Mouse (Mus musculus): Measurements from ENCODE around the gene Clec9a. TPM values are rescaled to one million over a fixed set of nuclear protein-coding genes. Genes with fewer than 3 reads are reported as not detected.

The Clec9a gene
- polyA plus RNA-seq, 1 experiment from 2014 or later, result 0.87 TPM

GRCm38 (mm10) chr6:129381736-129382135, 26.9 kb upstream of the Clec9a start:
- Histone ChIP-seq H3K9me3 (ENCODE audit: low read depth, low read length) (no peaks in the 10 kb centered on the region), H3K9ac (no peak overlapping the region), H3K27me3 (ENCODE audit: insufficient read depth, low read length) (no peaks in the 10 kb centered on the region), H3K4me2 (no peak overlapping the region), H3K4me1 (ENCODE audit: insufficient read depth) (0 out of 2 replicates have a peak, but pooled peaks cover 2% of the 10 kb centered on the region), H3K27ac (ENCODE audit: low read depth) (no peak overlapping the region), H3K36me3 (ENCODE audit: insufficient read depth) (no peaks in the 10 kb centered on the region), H3K4me3 (ENCODE audit: low read depth, low read length) (no peak overlapping the region)
- TF ChIP-seq CTCF (IDR thresholded peaks at IDR 0.05; ENCODE audit: low read depth), result no peak
- no peak for ATAC-seq (ENCODE audit: insufficient read depth)
- 33% methylated on average over 1 of the region's 1 CpGs for WGBS
- no peak for DNase-seq

DNA sequence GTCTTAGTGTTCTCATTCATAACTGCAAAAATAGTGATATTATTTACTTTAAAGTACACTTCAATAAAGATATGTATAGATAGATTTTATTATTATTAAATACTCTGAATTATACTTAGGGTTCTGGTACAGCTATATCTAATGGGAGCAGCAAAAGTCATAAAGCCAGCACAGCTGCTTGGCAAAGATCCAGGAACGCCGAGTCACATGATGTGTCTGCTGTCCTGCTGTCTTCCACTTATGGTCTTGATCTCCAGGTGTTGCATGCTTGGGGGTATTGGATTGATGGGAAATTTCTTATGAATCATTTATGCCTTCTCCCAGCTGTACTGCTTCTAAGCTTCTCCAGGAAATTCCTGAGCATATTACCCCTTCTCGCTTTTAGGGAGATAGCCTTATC, 25.2 kb upstream of the Clec9a start:
- Histone ChIP-seq H3K9ac (no peak overlapping the region), H3K9me3 (ENCODE audit: low read depth, low read length) (no peaks in the 10 kb centered on the region), H3K27me3 (ENCODE audit: insufficient read depth, low read length) (no peaks in the 10 kb centered on the region), H3K4me1 (ENCODE audit: insufficient read depth) (0 out of 2 replicates have a peak, but pooled peaks cover 3% of the 10 kb centered on the region), H3K36me3 (ENCODE audit: insufficient read depth) (no peaks in the 10 kb centered on the region), H3K4me2 (no peak overlapping the region), H3K4me3 (ENCODE audit: low read depth, low read length) (no peak overlapping the region), H3K27ac (ENCODE audit: low read depth) (no peak overlapping the region)
- DNase-seq (peak; percentile 43), ATAC-seq (ENCODE audit: insufficient read depth) (peak; percentile 54; the same call in 1 of the 2 replicates)
- TF ChIP-seq CTCF (IDR thresholded peaks at IDR 0.05; ENCODE audit: low read depth), result no peak
- 36% methylated on average over 3 of the region's 3 CpGs for WGBS

DNA sequence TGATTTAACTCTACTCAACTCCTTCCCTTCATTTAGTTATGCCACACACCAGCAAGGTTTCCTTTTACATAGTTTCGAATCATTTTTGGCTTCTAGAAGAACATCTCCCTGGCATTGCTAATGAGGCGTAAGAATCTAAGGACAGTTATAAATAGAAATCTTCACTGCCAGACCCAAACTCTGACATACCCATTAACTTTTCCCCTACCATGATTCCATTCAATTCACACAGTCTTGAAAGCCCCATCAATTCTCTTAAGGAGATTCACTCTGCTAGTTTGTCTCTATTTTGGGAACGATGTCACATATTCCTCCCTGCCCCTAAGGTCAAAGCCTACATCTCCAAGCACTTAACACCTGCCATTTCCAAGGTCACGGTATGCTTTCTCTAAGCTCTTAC, 23.7 kb upstream of the Clec9a start:
- Histone ChIP-seq H3K4me2 (no peak overlapping the region), H3K27ac (ENCODE audit: low read depth) (no peak overlapping the region), H3K4me3 (ENCODE audit: low read depth, low read length) (no peak overlapping the region), H3K4me1 (ENCODE audit: insufficient read depth) (0 out of 2 replicates have a peak, but pooled peaks cover 3% of the 10 kb centered on the region), H3K9me3 (ENCODE audit: low read depth, low read length) (no peaks in the 10 kb centered on the region), H3K9ac (no peak overlapping the region), H3K36me3 (ENCODE audit: insufficient read depth) (no peaks in the 10 kb centered on the region), H3K27me3 (ENCODE audit: insufficient read depth, low read length) (no peaks in the 10 kb centered on the region)
- no peak for ATAC-seq (ENCODE audit: insufficient read depth)
- no peak for DNase-seq
- TF ChIP-seq CTCF (IDR thresholded peaks at IDR 0.05; ENCODE audit: low read depth), result no peak
- WGBS, result 80% methylated on average over 4 of the region's 4 CpGs

- TF ChIP-seq CTCF (IDR thresholded peaks at IDR 0.05; ENCODE audit: low read depth), result no peak
- 61% methylated on average over 2 of the region's 2 CpGs for whole genome bisulfite sequencing
- ATAC-seq (ENCODE audit: insufficient read depth), result peak; percentile 10; the same call in 1 of the 2 replicates
- Histone ChIP-seq H3K9ac (no peak within 1 kb of the TSS), H3K4me2 (no peak within 1 kb of the TSS), H3K27ac (ENCODE audit: low read depth) (no peak within 1 kb of the TSS), H3K36me3 (ENCODE audit: insufficient read depth) (no peaks in the 10 kb centered on the region), H3K4me3 (ENCODE audit: low read depth, low read length) (no peak within 1 kb of the TSS), H3K9me3 (ENCODE audit: low read depth, low read length) (no peaks in the 10 kb centered on the region), H3K4me1 (ENCODE audit: insufficient read depth) (0 out of 2 replicates have a peak, but pooled peaks cover 3% of the 10 kb centered on the region), H3K27me3 (ENCODE audit: insufficient read depth, low read length) (no peaks in the 10 kb centered on the region)
- no peak for DNase-seq
Observed at GRCm38 (mm10) chr6:129385774-129386173, 22.9 kb upstream of the Clec9a start, which contains the start of gene Clec12b. Clec12b (minus strand) TSS chr6:129385874.

- peak; percentile 79 for DNase-seq
- peak; percentile 31; the same call in 1 of the 2 replicates for ATAC-seq (ENCODE audit: insufficient read depth)
- H3K9me3 ChIP-seq (ENCODE audit: low read depth, low read length), result no peaks in the 10 kb centered on the region
Observed at GRCm38 (mm10) chr6:129393087-129393720, 15.5 kb upstream of the Clec9a start.

GRCm38 (mm10) chr6:129393732-129394131, 14.9 kb upstream of the Clec9a start:
- TF ChIP-seq CTCF (IDR thresholded peaks at IDR 0.05; ENCODE audit: low read depth), result no peak
- Histone ChIP-seq H3K27me3 (ENCODE audit: insufficient read depth, low read length) (no peaks in the 10 kb centered on the region), H3K4me3 (ENCODE audit: low read depth, low read length) (no peak overlapping the region), H3K4me1 (ENCODE audit: insufficient read depth) (no peaks in the 10 kb centered on the region), H3K4me2 (no peak overlapping the region), H3K36me3 (ENCODE audit: insufficient read depth) (no peaks in the 10 kb centered on the region), H3K9ac (no peak overlapping the region), H3K27ac (ENCODE audit: low read depth) (no peak overlapping the region), H3K9me3 (ENCODE audit: low read depth, low read length) (no peaks in the 10 kb centered on the region)
- 56% methylated on average over 6 of the region's 6 CpGs for WGBS
- ATAC-seq (ENCODE audit: insufficient read depth) (peak; percentile 68; the same call in 1 of the 2 replicates), DNase-seq (peak; percentile 15)

More at GRCm38 (mm10) chr6:129393087-129393720, 15.5 kb upstream of the Clec9a start:
- Histone ChIP-seq H3K4me3 (ENCODE audit: low read depth, low read length) (no peak overlapping the region), H3K36me3 (ENCODE audit: insufficient read depth) (no peaks in the 10 kb centered on the region), H3K4me1 (ENCODE audit: insufficient read depth) (no peaks in the 10 kb centered on the region), H3K27ac (ENCODE audit: low read depth) (no peak overlapping the region), H3K4me2 (no peak overlapping the region), H3K27me3 (ENCODE audit: insufficient read depth, low read length) (no peaks in the 10 kb centered on the region), H3K9ac (no peak overlapping the region)
- TF ChIP-seq CTCF (IDR thresholded peaks at IDR 0.05; ENCODE audit: low read depth), result peak; percentile 67
- WGBS, result 16% methylated on average over 2 of the region's 2 CpGs

DNA sequence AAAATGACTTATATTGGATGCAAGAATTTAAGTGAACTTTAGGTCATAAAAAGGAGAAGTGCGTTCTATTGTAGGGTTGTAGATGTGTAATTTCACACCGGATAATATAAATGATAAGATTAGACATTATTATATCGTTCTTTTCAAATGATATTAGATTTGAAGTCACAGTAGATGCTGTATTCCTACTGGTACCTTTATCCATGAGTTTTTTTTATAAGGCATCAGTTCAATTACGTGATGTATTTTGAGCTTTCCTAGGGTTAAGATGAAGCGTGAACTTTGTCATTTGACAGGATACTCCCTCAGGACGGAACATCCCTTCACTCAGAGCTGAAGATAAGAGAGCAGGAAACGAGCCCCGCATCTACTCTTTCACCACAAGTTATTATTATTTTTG, 11.7 kb upstream of the Clec9a start, which contains the start of gene Clec1b:
Gene Clec1b, plus strand, starts transcription at position 301 of the 400 bp plus-strand sequence.
- H3K9ac ChIP-seq, result no peak within 1 kb of the TSS
- no peak for TF ChIP-seq CTCF (IDR thresholded peaks at IDR 0.05; ENCODE audit: low read depth)

More for the DNA sequence above, 11.7 kb upstream of the Clec9a start, which contains the start of gene Clec1b:
- Histone ChIP-seq H3K27me3 (ENCODE audit: insufficient read depth, low read length) (no peaks in the 10 kb centered on the region), H3K36me3 (ENCODE audit: insufficient read depth) (no peaks in the 10 kb centered on the region), H3K27ac (ENCODE audit: low read depth) (no peak within 1 kb of the TSS), H3K4me1 (ENCODE audit: insufficient read depth) (no peaks in the 10 kb centered on the region), H3K4me2 (no peak within 1 kb of the TSS), H3K9me3 (ENCODE audit: low read depth, low read length) (no peaks in the 10 kb centered on the region), H3K4me3 (ENCODE audit: low read depth, low read length) (no peak within 1 kb of the TSS)
- ATAC-seq (ENCODE audit: insufficient read depth) (no peak), DNase-seq (no peak)
- 75% methylated on average over 8 of the region's 8 CpGs for WGBS
